Mouse (Mus musculus) midbrain, embryonic 11.5 days (tissue): Measurements from ENCODE around the gene Pnck. TPM values are rescaled to one million over a fixed set of nuclear protein-coding genes. Genes with fewer than 3 reads are reported as not detected.

Experiments
- ATAC-seq: fragments of 200-750 bp; cut with Nextera tagmentation; 2 replicates; pipeline ENCODE4 v1.8.0; 2017; ENCODE audit warnings: moderate TSS enrichment, moderate library complexity; ENCODE audit not compliant: low FRiP score
- DNase-seq: peaks from one replicate; pipeline ENCODE4 v3.0.0; 2015; ENCODE audit warnings: low spot score; ENCODE audit errors: missing footprints
- H3K27ac ChIP-seq: fragments of 300-500 bp; sonication (generic); 2 replicates; pipeline ENCODE4 v1.5.1; 2014; ENCODE audit warnings: low read depth, low read length
- H3K27me3 ChIP-seq: fragments of 300-500 bp; sonication (generic); 2 replicates; pipeline ENCODE4 v1.6.1; 2014; ENCODE audit warnings: mild to moderate bottlenecking, low read length, moderate library complexity, mixed read lengths; ENCODE audit not compliant: control insufficient read depth, insufficient read depth
- H3K36me3 ChIP-seq: fragments of 300-500 bp; sonication (generic); 2 replicates; pipeline ENCODE4 v1.6.1; 2014; ENCODE audit warnings: mild to moderate bottlenecking, low read length, moderate library complexity, mixed read lengths; ENCODE audit not compliant: control insufficient read depth, insufficient read depth
- H3K4me1 ChIP-seq: fragments of 300-500 bp; sonication (generic); 2 replicates; pipeline ENCODE4 v1.6.1; 2014; ENCODE audit warnings: low read length; ENCODE audit not compliant: control insufficient read depth, insufficient read depth
- H3K4me2 ChIP-seq: fragments of 300-500 bp; sonication (generic); 2 replicates; pipeline ENCODE4 v1.6.1; 2014; ENCODE audit warnings: mild to moderate bottlenecking, moderate library complexity
- H3K4me3 ChIP-seq: fragments of 300-500 bp; sonication (generic); 2 replicates; pipeline ENCODE4 v1.5.1; 2014; ENCODE audit warnings: low read depth, low read length
- H3K9ac ChIP-seq: fragments of 300-500 bp; sonication (generic); 2 replicates; pipeline ENCODE4 v1.6.1; 2014; ENCODE audit warnings: low read length
- H3K9me3 ChIP-seq: fragments of 300-500 bp; sonication (generic); 2 replicates; pipeline ENCODE4 v1.6.1; 2016; ENCODE audit warnings: low read length; ENCODE audit not compliant: control insufficient read depth
- WGBS: fragments of 180-500 bp; shearing (Covaris S2); extraction: QIAGEN DNeasy Blood & Tissue Kit; methylation state at CpG from one replicate; pipeline ENCODE4 v1.1.7; 2014; 5-methylcytosine and 5-hydroxymethylcytosine counted together
- polyA plus RNA-seq: library from polyadenylated mRNA; unstranded; fragments of >200 nt; fragmentation: Nextera tagmentation; extraction: Ambion mirVana; gene quantifications from 2 replicates; pipeline ENCODE4 v1.2.1, GENCODE M21; 2014

The Pnck gene
- polyA plus RNA-seq, 1 experiment from 2014 or later, result 14.5 TPM

GRCm38 (mm10) chrX:73626981-73627380, 32.9 kb downstream of the Pnck start:
- Histone ChIP-seq H3K4me3 (no peak overlapping the region), H3K27me3 (no peaks in the 10 kb centered on the region)
- ATAC-seq, result no peak

GRCm38 (mm10) chrX:73619890-73620289, 40.0 kb downstream of the Pnck start:
- Histone ChIP-seq H3K9me3 (no peaks in the 10 kb centered on the region), H3K27ac (no peak overlapping the region), H3K36me3 (no peaks in the 10 kb centered on the region), H3K4me2 (no peak overlapping the region), H3K4me3 (no peak overlapping the region), H3K4me1 (no peaks in the 10 kb centered on the region), H3K27me3 (no peaks in the 10 kb centered on the region), H3K9ac (no peak overlapping the region)
- ATAC-seq, result no peak
- 100% methylated on average over 2 of the region's 2 CpGs for WGBS
- DNase-seq, result no peak

More at GRCm38 (mm10) chrX:73626981-73627380, 32.9 kb downstream of the Pnck start:
- DNase-seq, result no peak
- H3K4me2 ChIP-seq, result no peak overlapping the region
- no peaks in the 10 kb centered on the region for H3K9me3 ChIP-seq
- no peak overlapping the region for H3K27ac ChIP-seq
- no peak overlapping the region for H3K9ac ChIP-seq
- H3K4me1 ChIP-seq, result no peaks in the 10 kb centered on the region
- no peaks in the 10 kb centered on the region for H3K36me3 ChIP-seq

- H3K27ac ChIP-seq, result no peak overlapping the region
- H3K9me3 ChIP-seq, result no peaks in the 10 kb centered on the region
- DNase-seq (no peak), ATAC-seq (no peak)
- H3K4me2 ChIP-seq, result no peak overlapping the region
- H3K4me3 ChIP-seq, result no peak overlapping the region
- H3K9ac ChIP-seq, result no peak overlapping the region
- H3K4me1 ChIP-seq, result no peaks in the 10 kb centered on the region
- H3K36me3 ChIP-seq, result no peaks in the 10 kb centered on the region
- H3K27me3 ChIP-seq, result no peaks in the 10 kb centered on the region
Observed at GRCm38 (mm10) chrX:73619401-73619800, 40.5 kb downstream of the Pnck start.

- Histone ChIP-seq H3K4me2 (no peak overlapping the region), H3K27me3 (no peaks in the 10 kb centered on the region), H3K4me1 (no peaks in the 10 kb centered on the region), H3K36me3 (no peaks in the 10 kb centered on the region), H3K27ac (no peak overlapping the region), H3K9ac (no peak overlapping the region), H3K9me3 (no peaks in the 10 kb centered on the region), H3K4me3 (no peak overlapping the region)
- WGBS, result 92% methylated on average over 1 of the region's 1 CpGs
- ATAC-seq (no peak), DNase-seq (no peak)
Observed at GRCm38 (mm10) chrX:73615876-73616275, 44.0 kb downstream of the Pnck start.

- H3K4me1 ChIP-seq, result no peaks in the 10 kb centered on the region
- no peak overlapping the region for H3K4me2 ChIP-seq
- no peaks in the 10 kb centered on the region for H3K9me3 ChIP-seq
- no peak for DNase-seq
- no peak for ATAC-seq
- H3K9ac ChIP-seq, result no peak overlapping the region
- WGBS, result 69% methylated on average over 4 of the region's 4 CpGs
- H3K36me3 ChIP-seq, result no peaks in the 10 kb centered on the region
- no peak overlapping the region for H3K27ac ChIP-seq
- no peaks in the 10 kb centered on the region for H3K27me3 ChIP-seq
- H3K4me3 ChIP-seq, result no peak overlapping the region
Observed at GRCm38 (mm10) chrX:73613665-73614064, 46.3 kb downstream of the Pnck start.

Other genes with a start within 250 kb of the Pnck start
- 0.05 and 0.07 TPM in 2 replicates for gene Zfp92, start 249.0 kb downstream of the Pnck start, polyA plus RNA-seq
- not detected in 2 replicates for gene Trex2, start 224.8 kb downstream of the Pnck start, polyA plus RNA-seq
- 72.3 and 73.5 TPM in 2 replicates for gene Haus7, start 201.1 kb downstream of the Pnck start, polyA plus RNA-seq
- gene Bgn, start 176.5 kb downstream of the Pnck start, polyA plus RNA-seq, result 42.1 and 43.4 TPM in 2 replicates
- 0.25 and 0.30 TPM in 2 replicates for gene Atp2b3, start 157.0 kb downstream of the Pnck start, polyA plus RNA-seq
- gene Dusp9, start 20.7 kb downstream of the Pnck start, polyA plus RNA-seq, result 1.7 and 2.1 TPM in 2 replicates
- 6.0 and 6.6 TPM in 2 replicates for gene Slc6a8, start 13.0 kb upstream of the Pnck start, polyA plus RNA-seq
- gene Bcap31, start 56.1 kb upstream of the Pnck start, polyA plus RNA-seq, result 144 and 154 TPM in 2 replicates
- 6.7 and 7.1 TPM in 2 replicates for gene Abcd1, start 56.5 kb upstream of the Pnck start, polyA plus RNA-seq
- not detected in 2 replicates for gene Plxnb3, start 97.0 kb upstream of the Pnck start, polyA plus RNA-seq
- 0.72 and 0.78 TPM in 2 replicates for gene Srpk3, start 114.3 kb upstream of the Pnck start, polyA plus RNA-seq
- 182 and 185 TPM in 2 replicates for gene Idh3g, start 126.8 kb upstream of the Pnck start, polyA plus RNA-seq
- 123 and 125 TPM in 2 replicates for gene Ssr4, start 126.9 kb upstream of the Pnck start, polyA plus RNA-seq
- 0.86 and 1.1 TPM in 2 replicates for gene Pdzd4, start 164.9 kb upstream of the Pnck start, polyA plus RNA-seq
- not detected in 2 replicates for gene Avpr2, start 232.0 kb upstream of the Pnck start, polyA plus RNA-seq
- 18.3 and 21.3 TPM in 2 replicates for gene L1cam, start 236.0 kb upstream of the Pnck start, polyA plus RNA-seq